Comparison of ENCODE assay signal across 29 mouse cellular contexts in genomic region chr14:105604451-105604850, GRCm38 (mm10).
"Had no signal": no experiment of that assay in that cellular context is flagged by ENCODE, and none has a peak within 500 bp of the region (broad histone marks: within the 10 kb centered on the region; RNA-seq: fewer than 3 reads in every experiment).

No protein-coding gene starts in this region.

- DNase-seq: cerebellum, adult 2 months; cerebellum, adult 8-10 months; cerebellum, adult 9-10 months; cerebellum, adult 9-11 months; cerebellum, postnatal 10 days; cerebellum, postnatal 14 days; cerebellum, postnatal 25 days; cerebellum, postnatal 36 days; embryo, embryonic 11 days; forebrain, postnatal 0 days; gastrocnemius, adult 2 months; gastrocnemius, postnatal 10 days; gastrocnemius, postnatal 14 days; gastrocnemius, postnatal 25 days; gastrocnemius, postnatal 36 days; heart, adult 11 months; heart, adult 18-20 months; heart, adult 2 months had no signal

- H3K4me2 ChIP-seq: embryonic facial prominence, embryonic 12.5 days; embryonic facial prominence, embryonic 13.5 days; embryonic facial prominence, embryonic 15.5 days; forebrain, embryonic 12.5 days; forebrain, embryonic 13.5 days; forebrain, embryonic 15.5 days had no signal

- H3K9ac ChIP-seq: embryonic facial prominence, embryonic 12.5 days; embryonic facial prominence, embryonic 13.5 days; embryonic facial prominence, embryonic 15.5 days; forebrain, embryonic 12.5 days; forebrain, embryonic 13.5 days; forebrain, embryonic 15.5 days; forebrain, postnatal 0 days had no signal

- H3K4me3 ChIP-seq: embryonic facial prominence, embryonic 10.5 days; embryonic facial prominence, embryonic 12.5 days; embryonic facial prominence, embryonic 13.5 days; embryonic facial prominence, embryonic 15.5 days; erythroblast, embryonic 14.5 days; forebrain, embryonic 10.5 days; forebrain, embryonic 12.5 days; forebrain, embryonic 13.5 days; forebrain, embryonic 15.5 days; gastrocnemius, adult 2 months; heart, adult 2 months had no signal

- H3K36me3 ChIP-seq: embryonic facial prominence, embryonic 10.5 days; embryonic facial prominence, embryonic 12.5 days; embryonic facial prominence, embryonic 13.5 days; embryonic facial prominence, embryonic 15.5 days; forebrain, embryonic 10.5 days; forebrain, embryonic 12.5 days; forebrain, embryonic 15.5 days had no signal

- H3K27ac ChIP-seq: embryonic facial prominence, embryonic 10.5 days; embryonic facial prominence, embryonic 12.5 days; embryonic facial prominence, embryonic 13.5 days; embryonic facial prominence, embryonic 15.5 days; forebrain, embryonic 10.5 days; forebrain, embryonic 12.5 days; forebrain, embryonic 13.5 days; forebrain, embryonic 15.5 days; gastrocnemius, adult 2 months; heart, adult 2 months had no signal

- ATAC-seq: forebrain, embryonic 13.5 days; forebrain, embryonic 14.5 days; forebrain, embryonic 15.5 days; forebrain, embryonic 16.5 days; forebrain, postnatal 0 days had no signal

- H3K27me3 ChIP-seq: embryonic facial prominence, embryonic 13.5 days; embryonic facial prominence, embryonic 15.5 days; forebrain, embryonic 12.5 days; forebrain, embryonic 13.5 days; forebrain, embryonic 15.5 days had no signal

- H3K4me1 ChIP-seq: embryonic facial prominence, embryonic 12.5 days; embryonic facial prominence, embryonic 13.5 days; embryonic facial prominence, embryonic 15.5 days; forebrain, embryonic 10.5 days; forebrain, embryonic 12.5 days; forebrain, embryonic 13.5 days had no signal

- H3K9me3 ChIP-seq: embryonic facial prominence, embryonic 10.5 days; embryonic facial prominence, embryonic 12.5 days; embryonic facial prominence, embryonic 13.5 days; embryonic facial prominence, embryonic 15.5 days; forebrain, embryonic 12.5 days; forebrain, embryonic 13.5 days; forebrain, embryonic 15.5 days had no signal
